Mouse (Mus musculus): ENCODE measurements around the gene Tnip2. TPM values are rescaled to one million over a fixed set of nuclear protein-coding genes. Genes with fewer than 3 reads are reported as not detected.

Tnip2 gene
- polyA plus RNA-seq, 1 experiment from 2014 or later, result 12.7 TPM

DNA sequence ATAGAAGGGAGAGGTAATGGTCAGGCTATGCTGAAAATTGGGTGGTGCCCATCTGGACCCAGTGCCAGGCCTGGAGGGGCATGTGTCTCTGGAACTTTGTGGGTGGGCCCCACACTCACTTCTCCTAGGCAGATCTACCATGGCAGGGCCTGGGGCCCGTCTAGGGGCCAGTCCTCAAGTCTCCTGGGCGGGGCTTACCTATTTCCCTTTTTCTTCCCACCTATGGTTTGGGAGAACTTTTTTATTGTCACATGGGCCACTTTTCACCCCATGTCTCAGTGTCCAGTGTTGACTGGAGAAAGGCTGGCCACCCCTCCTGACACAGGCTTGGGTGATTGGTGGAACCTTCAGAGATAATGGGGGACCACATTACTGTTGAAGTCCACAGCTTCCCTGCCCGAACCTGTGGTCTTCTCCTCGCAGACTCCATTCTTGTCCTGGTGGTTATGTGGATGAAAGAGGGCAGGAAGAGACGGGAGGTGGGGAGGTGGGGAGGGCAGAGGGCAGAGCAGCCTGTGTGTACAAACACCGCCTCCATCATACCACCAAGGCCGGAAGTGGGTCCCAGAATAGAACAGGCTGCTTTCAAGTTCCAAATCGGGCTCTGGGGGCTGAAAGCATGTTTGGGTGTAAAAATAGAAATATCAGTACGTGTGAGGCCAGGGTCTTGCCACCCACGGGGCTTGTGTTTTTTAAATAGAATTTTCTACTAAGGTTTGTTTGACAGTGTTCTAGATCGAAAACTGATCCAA is 6.8 kb upstream of the Tnip2 start:
- Histone ChIP-seq H3K27me3 (ENCODE audit: control insufficient read depth, insufficient read depth, low read length) (no peaks in the 10 kb centered on the region), H3K4me2 (no peak overlapping the region), H3K36me3 (ENCODE audit: control insufficient read depth, insufficient read depth, low read length) (no peaks in the 10 kb centered on the region), H3K27ac (ENCODE audit: low read depth, low read length) (0 out of 2 replicates have a peak overlapping the region, but pooled peaks have one; percentile 58), H3K4me3 (ENCODE audit: low read depth, low read length) (no peak overlapping the region), H3K4me1 (ENCODE audit: control insufficient read depth, insufficient read depth, low read length) (peaks cover 16% of the 10 kb centered on the region), H3K9me3 (replicated peaks; ENCODE audit: control insufficient read depth, low read length) (no peaks in the 10 kb centered on the region), H3K9ac (ENCODE audit: low read depth, low read length) (no peak overlapping the region)
- 47% methylated on average over 11 of the region's 11 CpGs for WGBS (ENCODE audit: insufficient replicate concordance)
- no peak for ATAC-seq (replicated peaks; ENCODE audit: insufficient number of reproducible peaks, low FRiP score, low TSS enrichment)

DNA sequence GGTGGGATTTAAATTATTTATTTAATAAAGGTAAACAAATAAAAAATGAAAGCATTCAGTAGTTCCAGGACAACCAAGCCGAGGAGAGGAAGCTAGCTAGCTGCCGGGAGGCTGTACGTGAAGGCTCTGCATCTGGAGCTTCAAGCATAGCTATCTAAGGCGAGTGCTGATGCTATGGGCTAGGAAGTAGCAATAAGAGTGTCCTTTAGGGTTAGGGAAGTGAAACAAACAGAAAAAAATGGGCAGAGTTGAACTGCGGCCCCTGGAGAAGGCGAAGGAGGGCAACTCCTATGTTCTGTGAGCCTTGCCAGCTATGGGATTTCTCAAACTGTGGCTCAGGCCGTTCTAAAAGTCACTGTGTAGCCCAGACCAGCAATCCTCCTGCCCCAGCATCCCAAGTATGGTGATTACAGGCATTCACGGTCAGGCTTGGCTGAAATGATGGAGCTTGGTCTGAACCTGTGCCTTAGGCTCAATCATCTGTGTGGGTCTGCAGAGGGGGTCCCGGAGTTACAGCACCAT is 5.7 kb upstream of the Tnip2 start:
- no peak overlapping the region for H3K27ac ChIP-seq (ENCODE audit: low read depth, low read length)
- H3K9me3 ChIP-seq (replicated peaks; ENCODE audit: control insufficient read depth, low read length), result no peaks in the 10 kb centered on the region
- WGBS (ENCODE audit: insufficient replicate concordance), result 77% methylated on average over 9 of the region's 9 CpGs
- no peak overlapping the region for H3K4me2 ChIP-seq
- no peaks in the 10 kb centered on the region for H3K27me3 ChIP-seq (ENCODE audit: control insufficient read depth, insufficient read depth, low read length)
- ATAC-seq (replicated peaks; ENCODE audit: insufficient number of reproducible peaks, low FRiP score, low TSS enrichment), result no peak
- H3K4me3 ChIP-seq (ENCODE audit: low read depth, low read length), result no peak overlapping the region
- no peak overlapping the region for H3K9ac ChIP-seq (ENCODE audit: low read depth, low read length)
- H3K4me1 ChIP-seq (ENCODE audit: control insufficient read depth, insufficient read depth, low read length), result peaks cover 16% of the 10 kb centered on the region
- no peaks in the 10 kb centered on the region for H3K36me3 ChIP-seq (ENCODE audit: control insufficient read depth, insufficient read depth, low read length)

GRCm38 (mm10) chr5:34517913-34518312 is 4.1 kb upstream of the Tnip2 start:
- 23% methylated on average over 3 of the region's 3 CpGs for WGBS (ENCODE audit: insufficient replicate concordance)
- H3K36me3 ChIP-seq (ENCODE audit: control insufficient read depth, insufficient read depth, low read length), result no peaks in the 10 kb centered on the region
- no peaks in the 10 kb centered on the region for H3K9me3 ChIP-seq (replicated peaks; ENCODE audit: control insufficient read depth, low read length)
- H3K4me1 ChIP-seq (ENCODE audit: control insufficient read depth, insufficient read depth, low read length), result peaks cover 19% of the 10 kb centered on the region
- H3K9ac ChIP-seq (ENCODE audit: low read depth, low read length), result no peak overlapping the region
- no peak overlapping the region for H3K4me2 ChIP-seq
- ATAC-seq (replicated peaks; ENCODE audit: insufficient number of reproducible peaks, low FRiP score, low TSS enrichment), result no peak
- no peak overlapping the region for H3K27ac ChIP-seq (ENCODE audit: low read depth, low read length)
- H3K27me3 ChIP-seq (ENCODE audit: control insufficient read depth, insufficient read depth, low read length), result no peaks in the 10 kb centered on the region
- no peak overlapping the region for H3K4me3 ChIP-seq (ENCODE audit: low read depth, low read length)

DNA sequence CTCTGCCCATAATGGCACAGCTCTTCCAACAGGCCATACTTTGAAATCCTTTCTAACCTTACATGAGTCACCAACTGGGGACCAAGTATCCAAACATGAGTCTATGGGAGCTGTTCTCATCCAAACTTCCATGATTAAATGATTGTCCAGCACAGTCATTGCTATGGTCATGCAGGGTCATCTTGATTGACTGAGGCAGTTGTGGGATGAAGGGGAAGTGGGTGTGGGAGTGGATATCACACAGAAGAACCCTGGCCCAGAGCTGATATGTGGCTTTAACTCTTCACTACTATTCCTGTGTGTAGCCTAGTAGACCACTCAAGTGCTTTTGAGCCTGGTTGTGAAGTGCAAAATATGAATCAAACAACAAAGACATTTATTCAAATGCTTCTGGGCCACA is 1.3 kb upstream of the Tnip2 start:
- Histone ChIP-seq H3K4me1 (ENCODE audit: control insufficient read depth, insufficient read depth, low read length) (peaks cover 6% of the 10 kb centered on the region; the same call in 1 of the 2 replicates), H3K36me3 (ENCODE audit: control insufficient read depth, insufficient read depth, low read length) (no peaks in the 10 kb centered on the region), H3K4me2 (no peak overlapping the region), H3K4me3 (ENCODE audit: low read depth, low read length) (no peak overlapping the region), H3K9ac (ENCODE audit: low read depth, low read length) (no peak overlapping the region), H3K27ac (ENCODE audit: low read depth, low read length) (no peak overlapping the region), H3K9me3 (replicated peaks; ENCODE audit: control insufficient read depth, low read length) (no peaks in the 10 kb centered on the region), H3K27me3 (ENCODE audit: control insufficient read depth, insufficient read depth, low read length) (no peaks in the 10 kb centered on the region)
- no peak for ATAC-seq (replicated peaks; ENCODE audit: insufficient number of reproducible peaks, low FRiP score, low TSS enrichment)

- Histone ChIP-seq H3K4me2 (peak overlapping the region; percentile 99), H3K27me3 (ENCODE audit: control insufficient read depth, insufficient read depth, low read length) (no peaks in the 10 kb centered on the region), H3K4me3 (ENCODE audit: low read depth, low read length) (peak overlapping the region; percentile 81), H3K36me3 (ENCODE audit: control insufficient read depth, insufficient read depth, low read length) (no peaks in the 10 kb centered on the region), H3K9me3 (replicated peaks; ENCODE audit: control insufficient read depth, low read length) (no peaks in the 10 kb centered on the region), H3K4me1 (ENCODE audit: control insufficient read depth, insufficient read depth, low read length) (0 out of 2 replicates have a peak, but pooled peaks cover 6% of the 10 kb centered on the region), H3K27ac (ENCODE audit: low read depth, low read length) (no peak overlapping the region), H3K9ac (ENCODE audit: low read depth, low read length) (peak overlapping the region; percentile 88)
- WGBS (ENCODE audit: insufficient replicate concordance), result 23% methylated on average over 7 of the region's 7 CpGs
- no peak for ATAC-seq (replicated peaks; ENCODE audit: insufficient number of reproducible peaks, low FRiP score, low TSS enrichment)
These were observed 401 bp upstream of the Tnip2 start for GRCm38 (mm10) chr5:34514218-34514566.

GRCm38 (mm10) chr5:34512486-34512885 is 1.3 kb downstream of the Tnip2 start:
- Histone ChIP-seq H3K4me3 (ENCODE audit: low read depth, low read length) (no peak overlapping the region; the same call in 1 of the 2 replicates), H3K4me1 (ENCODE audit: control insufficient read depth, insufficient read depth, low read length) (0 out of 2 replicates have a peak, but pooled peaks cover 6% of the 10 kb centered on the region), H3K9ac (ENCODE audit: low read depth, low read length) (no peak overlapping the region), H3K4me2 (no peak overlapping the region), H3K27ac (ENCODE audit: low read depth, low read length) (no peak overlapping the region), H3K27me3 (ENCODE audit: control insufficient read depth, insufficient read depth, low read length) (no peaks in the 10 kb centered on the region), H3K9me3 (replicated peaks; ENCODE audit: control insufficient read depth, low read length) (no peaks in the 10 kb centered on the region), H3K36me3 (ENCODE audit: control insufficient read depth, insufficient read depth, low read length) (no peaks in the 10 kb centered on the region)
- WGBS (ENCODE audit: insufficient replicate concordance), result 86% methylated on average over 3 of the region's 3 CpGs
- ATAC-seq (replicated peaks; ENCODE audit: insufficient number of reproducible peaks, low FRiP score, low TSS enrichment), result no peak

DNA sequence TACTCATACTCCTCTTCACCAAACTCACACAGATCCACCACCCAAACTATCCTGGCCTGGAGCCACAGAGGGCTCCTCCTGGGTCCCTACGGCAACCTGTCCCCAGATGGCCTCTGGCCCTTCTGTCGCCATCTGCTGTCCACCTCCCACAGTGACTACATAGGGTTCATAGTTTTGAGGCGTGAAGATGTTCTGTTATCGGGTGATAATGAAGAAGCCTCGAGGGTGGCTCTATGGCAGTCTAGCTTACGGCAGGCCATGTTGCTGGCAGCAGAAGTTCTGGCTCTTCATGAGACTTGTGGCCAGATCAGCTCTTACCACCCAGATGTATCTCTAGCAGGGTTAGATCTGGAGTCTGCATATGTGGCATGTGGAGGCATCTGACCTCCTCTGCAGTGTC is 11.0 kb downstream of the Tnip2 start:
- 0 out of 2 replicates have a peak, but pooled peaks cover 2% of the 10 kb centered on the region for H3K4me1 ChIP-seq (ENCODE audit: control insufficient read depth, insufficient read depth, low read length)
- WGBS (ENCODE audit: insufficient replicate concordance), result 65% methylated on average over 6 of the region's 6 CpGs
- no peaks in the 10 kb centered on the region for H3K9me3 ChIP-seq (replicated peaks; ENCODE audit: control insufficient read depth, low read length)
- no peak overlapping the region for H3K9ac ChIP-seq (ENCODE audit: low read depth, low read length)
- no peaks in the 10 kb centered on the region for H3K27me3 ChIP-seq (ENCODE audit: control insufficient read depth, insufficient read depth, low read length)
- no peak overlapping the region for H3K4me3 ChIP-seq (ENCODE audit: low read depth, low read length)
- ATAC-seq (replicated peaks; ENCODE audit: insufficient number of reproducible peaks, low FRiP score, low TSS enrichment), result no peak
- no peak overlapping the region for H3K4me2 ChIP-seq
- no peaks in the 10 kb centered on the region for H3K36me3 ChIP-seq (ENCODE audit: control insufficient read depth, insufficient read depth, low read length)
- no peak overlapping the region for H3K27ac ChIP-seq (ENCODE audit: low read depth, low read length)

- Histone ChIP-seq H3K27me3 (ENCODE audit: control insufficient read depth, insufficient read depth, low read length) (no peaks in the 10 kb centered on the region), H3K4me1 (ENCODE audit: control insufficient read depth, insufficient read depth, low read length) (0 out of 2 replicates have a peak, but pooled peaks cover 2% of the 10 kb centered on the region), H3K36me3 (ENCODE audit: control insufficient read depth, insufficient read depth, low read length) (no peaks in the 10 kb centered on the region), H3K9ac (ENCODE audit: low read depth, low read length) (no peak overlapping the region), H3K27ac (ENCODE audit: low read depth, low read length) (no peak overlapping the region), H3K4me2 (no peak overlapping the region), H3K4me3 (ENCODE audit: low read depth, low read length) (no peak overlapping the region), H3K9me3 (replicated peaks; ENCODE audit: control insufficient read depth, low read length) (no peaks in the 10 kb centered on the region)
- no peak for ATAC-seq (replicated peaks; ENCODE audit: insufficient number of reproducible peaks, low FRiP score, low TSS enrichment)
- WGBS (ENCODE audit: insufficient replicate concordance), result 71% methylated on average over 1 of the region's 1 CpGs
These were observed 11.4 kb downstream of the Tnip2 start for GRCm38 (mm10) chr5:34502411-34502810.

GRCm38 (mm10) chr5:34501588-34501987 is 12.2 kb downstream of the Tnip2 start:
- Histone ChIP-seq H3K9me3 (replicated peaks; ENCODE audit: control insufficient read depth, low read length) (no peaks in the 10 kb centered on the region), H3K4me3 (ENCODE audit: low read depth, low read length) (no peak overlapping the region), H3K4me2 (no peak overlapping the region), H3K27ac (ENCODE audit: low read depth, low read length) (no peak overlapping the region), H3K36me3 (ENCODE audit: control insufficient read depth, insufficient read depth, low read length) (no peaks in the 10 kb centered on the region), H3K4me1 (ENCODE audit: control insufficient read depth, insufficient read depth, low read length) (0 out of 2 replicates have a peak, but pooled peaks cover 2% of the 10 kb centered on the region), H3K9ac (ENCODE audit: low read depth, low read length) (no peak overlapping the region), H3K27me3 (ENCODE audit: control insufficient read depth, insufficient read depth, low read length) (no peaks in the 10 kb centered on the region)
- WGBS (ENCODE audit: insufficient replicate concordance), result 76% methylated on average over 3 of the region's 3 CpGs
- no peak for ATAC-seq (replicated peaks; ENCODE audit: insufficient number of reproducible peaks, low FRiP score, low TSS enrichment)

All from heart, embryonic 11.5 days (tissue).